ENCODE assay signal across 18 mouse cellular contexts in genomic region chr2:158004620-158005019, GRCm38 (mm10). TPM values are rescaled to one million over a fixed set of nuclear protein-coding genes. Genes with fewer than 3 reads are reported as not detected.
DNase-seq lines count a peak whose midpoint lies in the region; ATAC-seq lines count a peak whose summit lies in the region.
"Had no signal": no experiment of that assay in that cellular context is flagged by ENCODE, and none has a peak within 500 bp of the region (broad histone marks: within the 10 kb centered on the region; RNA-seq: fewer than 3 reads in every experiment).

No protein-coding gene starts in this region.

- DNase-seq in lung, adult 18-20 months = peak; percentile 36 to 66
- DNase-seq in lung, postnatal 14 days = no peak
- no peak for DNase-seq in testis, postnatal 10 days (ENCODE audit: low spot score)
- DNase-seq in kidney, postnatal 14 days = no peak
- no peak for DNase-seq in layer of hippocampus, adult 9-11 months
- DNase-seq: adrenal gland, postnatal 25 days; cerebellum, adult 2 months; left cerebral cortex, postnatal 4 days; retina, postnatal 1 day; right cerebral cortex, postnatal 4 days had no signal

- no peak overlapping the region for H3K4me2 ChIP-seq in liver, embryonic 12.5 days
- H3K4me2 ChIP-seq in lung, embryonic 15.5 days = no peak overlapping the region
- H3K4me2 ChIP-seq in stomach, embryonic 16.5 days (ENCODE audit: low read depth, low read length) = no peak overlapping the region
- H3K4me2 ChIP-seq: embryonic facial prominence, embryonic 12.5 days had no signal

- no peak overlapping the region for H3K9ac ChIP-seq in liver, embryonic 12.5 days
- H3K9ac ChIP-seq in lung, embryonic 15.5 days = no peak overlapping the region
- H3K9ac ChIP-seq in stomach, embryonic 16.5 days (ENCODE audit: low read length) = no peak overlapping the region
- H3K9ac ChIP-seq: embryonic facial prominence, embryonic 12.5 days had no signal

- 54% methylated on average over 6 of the region's 6 CpGs for WGBS in liver, embryonic 12.5 days (ENCODE audit: insufficient replicate concordance)
- 51% methylated on average over 6 of the region's 6 CpGs for WGBS in lung, embryonic 15.5 days
- 57% methylated on average over 6 of the region's 6 CpGs for WGBS in stomach, embryonic 16.5 days

- H3K4me3 ChIP-seq in liver, embryonic 12.5 days = no peak overlapping the region
- H3K4me3 ChIP-seq in lung, embryonic 15.5 days = no peak overlapping the region
- H3K4me3 ChIP-seq in stomach, embryonic 16.5 days (replicated peaks; ENCODE audit: low read length) = no peak overlapping the region
- H3K4me3 ChIP-seq: embryonic facial prominence, embryonic 12.5 days had no signal

- no peaks in the 10 kb centered on the region for H3K9me3 ChIP-seq in liver, embryonic 12.5 days (replicated peaks)
- no peaks in the 10 kb centered on the region for H3K9me3 ChIP-seq in lung, embryonic 15.5 days
- no peaks in the 10 kb centered on the region for H3K9me3 ChIP-seq in stomach, embryonic 16.5 days (replicated peaks; ENCODE audit: control insufficient read depth, low read length)
- H3K9me3 ChIP-seq: embryonic facial prominence, embryonic 12.5 days had no signal

- peaks cover 19% of the 10 kb centered on the region for H3K4me1 ChIP-seq in liver, embryonic 12.5 days
- peaks cover 9% of the 10 kb centered on the region for H3K4me1 ChIP-seq in lung, embryonic 15.5 days
- H3K4me1 ChIP-seq in stomach, embryonic 16.5 days (ENCODE audit: control insufficient read depth, insufficient read depth, low read length) = no peaks in the 10 kb centered on the region
- H3K4me1 ChIP-seq: embryonic facial prominence, embryonic 12.5 days had no signal

- ATAC-seq in liver, embryonic 12.5 days = no peak
- ATAC-seq in lung, embryonic 15.5 days (ENCODE audit: borderline replicate concordance, extremely low read depth, low FRiP score, low TSS enrichment) = peak; percentile 57; the same call in 1 of the 2 replicates
- no peak for ATAC-seq in stomach, embryonic 16.5 days (ENCODE audit: insufficient read depth, low FRiP score)
- ATAC-seq: forebrain, embryonic 16.5 days; hindbrain, embryonic 16.5 days; midbrain, embryonic 16.5 days; Patski had no signal

- peak overlapping the region; percentile 6 for H3K27ac ChIP-seq in liver, embryonic 12.5 days
- peak overlapping the region; percentile 30 for H3K27ac ChIP-seq in lung, embryonic 15.5 days
- H3K27ac ChIP-seq in stomach, embryonic 16.5 days (ENCODE audit: low read length) = peak overlapping the region; percentile 9; the same call in 1 of the 2 replicates
- H3K27ac ChIP-seq: embryonic facial prominence, embryonic 12.5 days had no signal

- H3K27me3 ChIP-seq in liver, embryonic 12.5 days (replicated peaks) = no peaks in the 10 kb centered on the region
- H3K27me3 ChIP-seq in lung, embryonic 15.5 days = no peaks in the 10 kb centered on the region
- no peaks in the 10 kb centered on the region for H3K27me3 ChIP-seq in stomach, embryonic 16.5 days (ENCODE audit: control insufficient read depth, insufficient read depth, low read length)
- H3K27me3 ChIP-seq: embryonic facial prominence, embryonic 12.5 days; Patski had no signal

- H3K36me3 ChIP-seq in liver, embryonic 12.5 days = peaks cover 73% of the 10 kb centered on the region
- H3K36me3 ChIP-seq in lung, embryonic 15.5 days = peaks cover 30% of the 10 kb centered on the region
- H3K36me3 ChIP-seq in stomach, embryonic 16.5 days (ENCODE audit: control insufficient read depth, insufficient read depth, low read length) = no peaks in the 10 kb centered on the region

RNA-seq across cellular contexts. Expression of gene Tti1, which starts 23.6 kb away (rescaled TPM):
- 21.8 and 22.2 TPM in 2 replicates for polyA plus RNA-seq in liver, embryonic 12.5 days (2016; fragmentation: Nextera tagmentation; extraction: Ambion mirVana)
- polyA plus RNA-seq in lung, embryonic 15.5 days (2015; fragmentation: Nextera tagmentation; extraction: Ambion mirVana) = 25.5 and 25.9 TPM in 2 replicates
- 21.0 and 21.5 TPM in 2 replicates for polyA plus RNA-seq in stomach, embryonic 16.5 days (2015; fragmentation: Nextera tagmentation; extraction: Ambion mirVana)

RNA-seq across cellular contexts. Expression of gene Rprd1b, which starts 23.7 kb away (rescaled TPM):
- polyA plus RNA-seq in liver, embryonic 12.5 days (2016; fragmentation: Nextera tagmentation; extraction: Ambion mirVana) = 40.4 and 42.5 TPM in 2 replicates
- 43.8 and 45.6 TPM in 2 replicates for polyA plus RNA-seq in lung, embryonic 15.5 days (2015; fragmentation: Nextera tagmentation; extraction: Ambion mirVana)
- polyA plus RNA-seq in stomach, embryonic 16.5 days (2015; fragmentation: Nextera tagmentation; extraction: Ambion mirVana) = 34.5 and 36.1 TPM in 2 replicates

Comparison
In these comparisons a context has a peak if more than half of its experiments do, and no peak if none do; other contexts are left out.
1. DNase-seq: peak in lung, adult 18-20 months (2 of 2); none in lung, postnatal 14 days (single experiment), testis, postnatal 10 days (single experiment), kidney, postnatal 14 days (single experiment) and layer of hippocampus, adult 9-11 months (single experiment).
2. Peak in every context shown above with its lines, with median percentiles within 50 percentile points of each other: H3K27ac ChIP-seq.